Mouse (Mus musculus) lung, adult 2 months (tissue): ENCODE measurements around the gene Vps8.

Experiments used
- CTCF ChIP-seq: fragments of 200-500 bp; IDR thresholded peaks from 2 replicates; pipeline ENCODE4 v1.5.1; 2011; ENCODE audit warnings: mild to moderate bottlenecking, low read length, control low read depth; ENCODE audit not compliant: insufficient read depth
- POLR2A ChIP-seq: fragments of 200-500 bp; IDR thresholded peaks from 2 replicates; pipeline ENCODE4 v1.6.1; 2011; ENCODE audit warnings: low read depth, mild to moderate bottlenecking, control low read depth, low read length, borderline replicate concordance; ENCODE audit errors: extremely low read depth

GRCm38 (mm10) chr16:21671878-21672277 lies 249.0 kb downstream of the Vps8 start:
- no peak for TF ChIP-seq CTCF
- no peak for TF ChIP-seq POLR2A
